Mouse (Mus musculus) adrenal gland, adult 18-20 months (tissue): ENCODE results near the gene Nt5m. TPM values are rescaled to one million over a fixed set of nuclear protein-coding genes. Genes with fewer than 3 reads are reported as not detected.

Experiments used
- DNase-seq, 2 experiments: peaks; one replicate each; pipeline ENCODE4 v3.0.0; 2021 to 2022; ENCODE audit warnings: low spot score in 2 of 2
- long read RNA-seq, 2 experiments: library from polyadenylated mRNA; stranded (forward); transcript quantifications; one replicate each; pipeline ENCODE4 v2.0.0; 2021
- total RNA-seq, 2 experiments: library from RNA; stranded (reverse); gene quantifications; 1 replicate in 1 of 2; 2 replicates in 1 of 2; pipeline ENCODE4 v1.2.3; 2021

The Nt5m gene
- total RNA-seq = 10 to 100 TPM; 27.7 to 29.9 TPM
- long read RNA-seq, experiment 1, transcript Nt5m-201 (5 exons, 1,306 nt) = major isoform, 11 of 29 reads
- long read RNA-seq, experiment 1, transcript Nt5m-203 (5 exons, 1,316 nt) = minor isoform, 7 of 29 reads
- long read RNA-seq, experiment 1, partial matches to known transcripts = 0 of 29 reads
- long read RNA-seq, experiment 1, other reads (novel, unspliced or antisense) = 10 of 29 reads
- long read RNA-seq, experiment 2, transcript Nt5m-202 (5 exons, 1,387 nt) = minor isoform, 8 of 106 reads
- long read RNA-seq, experiment 2, transcript Nt5m-201 (5 exons, 1,306 nt) = major isoform, 64 of 106 reads
- long read RNA-seq, experiment 2, transcript Nt5m-203 (5 exons, 1,316 nt) = minor isoform, 6 of 106 reads
- long read RNA-seq, experiment 2, partial matches to known transcripts = 2 of 106 reads
- long read RNA-seq, experiment 2, other reads (novel, unspliced or antisense) = 26 of 106 reads

- DNase-seq = peak; percentile 93 to 95
Measured at GRCm38 (mm10) chr11:59839008-59839458, at the start of gene Nt5m. Nt5m (plus strand) TSS chr11:59839447.

GRCm38 (mm10) chr11:59793390-59793789 is 45.9 kb upstream of the Nt5m start:
- no peak for DNase-seq

GRCm38 (mm10) chr11:59800412-59800811 is 38.8 kb upstream of the Nt5m start:
- DNase-seq = no peak

DNA sequence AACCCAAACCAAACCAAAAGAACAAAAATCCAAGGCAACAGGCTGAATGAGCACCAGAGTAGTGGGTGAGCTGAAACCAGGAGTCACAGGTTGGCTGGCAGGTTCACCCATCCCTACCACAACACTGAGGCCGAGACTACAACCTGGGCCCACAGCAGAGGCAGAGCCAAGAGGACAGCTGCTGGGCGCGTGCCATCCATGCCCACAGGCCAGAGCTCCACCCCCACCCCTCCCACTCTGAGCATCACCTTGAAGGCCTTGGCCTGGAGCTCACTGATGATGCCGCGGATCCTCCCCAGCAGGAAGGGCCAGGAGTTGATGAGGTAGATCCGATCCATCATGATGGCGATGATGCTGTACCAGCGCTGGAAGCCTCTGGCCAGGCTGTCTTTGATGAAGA is 37.4 kb upstream of the Nt5m start:
- DNase-seq = no peak

DNA sequence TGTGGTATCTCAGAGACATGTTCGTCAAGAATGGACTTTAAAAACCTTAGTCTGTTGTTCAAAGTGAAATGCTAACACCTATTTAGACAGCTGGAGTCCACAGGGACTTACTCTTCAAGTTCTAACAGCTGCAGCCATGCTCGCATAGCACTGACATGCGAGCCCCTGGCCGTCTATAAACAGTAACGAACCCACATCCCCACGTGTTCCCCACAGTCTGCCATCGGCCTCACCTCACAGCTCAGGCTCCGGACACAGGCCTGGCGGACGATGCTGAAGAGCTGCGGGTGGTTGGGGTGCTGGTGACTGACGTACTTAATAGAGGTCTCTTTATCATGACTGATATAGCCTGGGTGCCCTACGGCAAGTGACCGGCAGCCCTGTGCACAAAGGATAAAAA is 35.7 kb upstream of the Nt5m start:
- DNase-seq = no peak

DNA sequence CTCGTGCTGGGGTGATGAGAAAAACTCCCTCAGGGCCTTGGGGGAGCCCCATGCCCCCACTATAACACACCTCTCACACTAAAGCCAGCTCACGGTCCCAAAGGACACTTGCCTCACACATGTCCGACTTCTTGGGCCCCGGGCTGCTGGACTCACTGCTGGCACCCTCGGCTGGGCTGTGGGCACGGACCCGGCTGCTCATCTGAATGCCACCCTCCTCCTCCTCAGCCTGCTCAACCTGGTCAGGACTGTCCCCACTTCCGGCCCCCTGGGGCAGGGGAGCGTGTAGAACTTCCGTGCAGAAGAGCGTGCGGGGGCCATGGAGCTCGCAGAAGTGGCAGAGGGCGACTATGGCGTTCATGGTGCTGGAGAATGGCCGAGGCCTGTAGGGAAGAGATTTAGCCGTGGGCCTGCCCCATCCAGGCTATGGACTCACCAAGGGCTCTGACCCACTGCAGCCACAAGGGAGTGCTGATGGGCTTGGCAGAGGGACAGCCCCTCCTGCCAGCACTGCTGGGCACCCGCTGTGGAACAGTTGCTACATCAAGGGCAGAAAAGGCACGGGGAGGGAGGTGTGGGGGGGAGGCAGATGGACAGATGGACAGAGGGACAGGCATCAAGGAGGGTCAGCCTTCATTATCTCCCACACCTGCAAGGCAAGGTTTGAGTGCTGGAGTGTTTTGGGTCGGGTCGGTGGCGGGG is 34.7 kb upstream of the Nt5m start:
- no peak for DNase-seq

GRCm38 (mm10) chr11:59805256-59805655 is 34.0 kb upstream of the Nt5m start:
- no peak for DNase-seq

DNA sequence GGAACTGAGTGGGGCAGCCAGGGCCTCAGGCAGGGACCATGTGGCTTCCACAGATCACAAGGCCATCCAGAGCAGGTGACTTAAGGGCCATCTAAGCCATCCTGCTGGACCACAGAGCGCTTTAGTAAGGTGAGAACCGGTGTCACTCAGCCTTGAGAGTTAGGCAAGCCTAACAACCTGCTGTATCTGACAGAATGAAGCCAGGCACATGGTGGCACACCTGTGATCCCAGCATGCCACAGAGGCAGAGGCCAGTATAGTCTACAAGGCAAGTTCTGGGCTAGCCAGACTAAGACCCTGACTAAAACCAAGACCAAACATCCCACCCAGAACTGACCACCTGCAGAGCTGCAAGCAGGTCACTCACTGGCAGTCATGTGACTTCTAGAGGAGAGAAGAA is 33.6 kb upstream of the Nt5m start:
- no peak for DNase-seq

DNA sequence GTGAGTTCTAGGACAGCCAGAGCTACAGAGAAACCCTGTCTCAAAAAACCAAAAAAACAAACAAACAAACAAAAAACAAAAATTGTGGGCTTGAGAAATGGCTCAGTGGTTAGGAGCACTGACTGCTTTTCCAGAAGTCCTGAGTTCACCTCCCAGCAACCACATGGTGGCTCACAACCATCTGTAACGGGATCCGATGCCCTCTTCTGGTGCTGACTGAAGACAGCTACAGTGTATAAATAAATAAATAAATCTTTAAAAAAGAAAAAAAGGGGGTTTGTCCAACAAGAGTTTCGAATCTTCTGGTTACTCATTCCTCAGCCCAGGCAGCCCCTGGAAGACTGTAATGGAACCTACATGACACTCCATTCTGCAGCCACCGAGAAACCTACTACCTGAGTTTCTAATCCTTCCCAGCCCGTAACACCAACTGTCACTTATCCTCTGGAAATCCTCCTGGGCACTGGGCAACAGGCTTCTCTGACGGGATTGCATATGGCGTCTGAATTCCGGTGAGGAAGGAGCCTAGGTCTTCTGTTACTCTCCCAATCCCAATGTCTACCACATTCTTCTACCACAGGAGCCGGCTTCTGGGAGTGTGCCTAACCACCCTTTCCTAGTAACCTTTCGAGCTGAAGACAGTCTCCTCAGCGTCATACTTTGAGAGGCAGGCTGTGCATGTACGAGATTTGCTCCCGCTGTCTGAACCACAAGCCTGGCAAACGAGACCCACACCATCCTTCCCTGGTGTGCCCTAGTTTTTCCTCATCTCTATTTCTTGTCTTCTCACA is 30.9 kb upstream of the Nt5m start:
- DNase-seq = no peak

DNA sequence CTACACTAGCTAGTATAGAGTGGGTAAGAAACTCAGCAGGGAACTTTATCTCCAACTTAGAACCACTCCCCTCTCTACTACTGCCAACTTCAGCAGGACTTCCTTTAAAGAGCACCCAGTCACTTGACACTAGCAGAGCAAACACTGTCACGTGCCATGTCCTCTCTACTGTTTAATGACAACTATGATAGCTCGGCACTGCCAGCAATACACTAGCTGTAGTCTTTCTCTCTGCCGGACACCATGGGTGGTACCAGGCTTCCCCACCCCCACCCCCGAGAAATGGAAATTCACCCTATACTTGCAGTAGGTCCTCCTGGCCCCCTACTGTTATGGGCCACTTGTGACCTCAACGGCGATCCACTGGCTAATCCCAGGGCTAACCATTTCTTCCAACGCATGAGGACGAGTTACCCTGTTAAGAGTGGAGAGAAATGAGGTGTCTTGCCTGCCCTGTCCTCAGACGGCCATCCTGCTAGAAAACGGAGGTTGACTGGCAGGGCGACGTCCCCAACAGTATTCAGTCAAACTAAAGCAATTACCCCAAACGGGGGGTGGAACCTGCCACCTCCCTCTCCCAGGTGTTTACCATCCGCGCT is 30.1 kb upstream of the Nt5m start:
- DNase-seq = no peak

GRCm38 (mm10) chr11:59809670-59810474 is 29.4 kb upstream of the Nt5m start, which contains the start of gene Flcn:
Flcn (minus strand) TSS chr11:59810016.
- DNase-seq = peak; percentile 84 to 89

DNA sequence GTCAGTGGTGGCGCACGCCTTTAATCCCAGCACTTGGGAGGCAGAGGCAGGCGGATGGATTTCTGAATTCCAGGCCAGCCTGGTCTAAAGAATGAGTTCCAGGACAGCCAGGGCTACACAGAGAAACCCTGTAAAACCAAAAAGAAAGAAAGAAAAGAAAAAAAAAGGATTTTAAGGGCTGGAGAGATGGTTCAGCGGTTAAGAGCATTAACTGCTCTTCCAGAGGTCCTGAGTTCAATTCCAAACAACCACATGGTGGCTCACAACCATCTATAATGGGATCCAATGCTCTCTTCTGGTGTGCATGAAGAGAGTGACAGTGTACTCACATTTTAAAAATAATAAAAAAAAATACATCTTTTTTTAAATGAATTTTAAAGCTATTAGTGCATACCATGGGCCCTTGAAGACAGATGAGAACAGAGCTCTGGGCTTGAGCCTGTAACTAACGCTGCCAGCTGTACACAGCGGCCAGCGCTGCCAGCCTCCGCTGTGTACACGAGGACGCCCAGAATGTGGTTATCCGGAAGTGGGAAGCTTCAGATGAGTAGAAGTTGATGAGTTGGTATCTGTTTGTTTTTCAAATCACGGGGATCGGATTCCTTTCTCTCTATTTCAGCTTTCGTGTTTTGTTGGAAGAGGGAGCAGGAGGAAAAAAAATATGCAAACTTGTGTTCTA is 28.6 kb upstream of the Nt5m start:
- DNase-seq = no peak

- DNase-seq = no peak
Measured at GRCm38 (mm10) chr11:59811211-59811610, 28.0 kb upstream of the Nt5m start.

DNA sequence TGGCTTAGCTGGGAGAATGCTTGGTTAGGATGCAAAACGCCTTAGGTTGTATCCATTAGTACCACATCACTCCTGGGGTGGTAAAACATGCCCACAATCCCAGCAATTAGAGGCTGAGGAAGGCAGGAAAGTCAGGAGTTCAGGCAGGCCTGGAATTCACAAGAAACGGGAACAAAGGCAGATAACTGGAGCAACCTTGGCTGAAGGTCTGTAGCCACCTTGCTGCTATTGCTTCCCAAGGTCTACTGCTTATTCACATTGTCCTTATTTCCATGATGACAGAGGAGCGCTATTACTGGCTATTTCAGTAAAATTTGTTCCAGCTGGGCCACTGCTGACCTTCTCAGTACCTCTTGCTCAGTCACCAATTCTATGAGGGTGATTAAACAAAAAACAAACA is 26.0 kb upstream of the Nt5m start:
- DNase-seq = no peak

GRCm38 (mm10) chr11:59814311-59814710 is 24.9 kb upstream of the Nt5m start:
- DNase-seq = no peak

GRCm38 (mm10) chr11:59814936-59815335 is 24.3 kb upstream of the Nt5m start:
- DNase-seq = no peak

- no peak for DNase-seq
Measured at GRCm38 (mm10) chr11:59815482-59816065, 23.7 kb upstream of the Nt5m start.

GRCm38 (mm10) chr11:59817916-59818315 is 21.3 kb upstream of the Nt5m start:
- DNase-seq = no peak

GRCm38 (mm10) chr11:59821625-59822024 is 17.6 kb upstream of the Nt5m start:
- no peak for DNase-seq
